7 mouse cellular contexts compared by ENCODE assay signal in the genomic region with DNA sequence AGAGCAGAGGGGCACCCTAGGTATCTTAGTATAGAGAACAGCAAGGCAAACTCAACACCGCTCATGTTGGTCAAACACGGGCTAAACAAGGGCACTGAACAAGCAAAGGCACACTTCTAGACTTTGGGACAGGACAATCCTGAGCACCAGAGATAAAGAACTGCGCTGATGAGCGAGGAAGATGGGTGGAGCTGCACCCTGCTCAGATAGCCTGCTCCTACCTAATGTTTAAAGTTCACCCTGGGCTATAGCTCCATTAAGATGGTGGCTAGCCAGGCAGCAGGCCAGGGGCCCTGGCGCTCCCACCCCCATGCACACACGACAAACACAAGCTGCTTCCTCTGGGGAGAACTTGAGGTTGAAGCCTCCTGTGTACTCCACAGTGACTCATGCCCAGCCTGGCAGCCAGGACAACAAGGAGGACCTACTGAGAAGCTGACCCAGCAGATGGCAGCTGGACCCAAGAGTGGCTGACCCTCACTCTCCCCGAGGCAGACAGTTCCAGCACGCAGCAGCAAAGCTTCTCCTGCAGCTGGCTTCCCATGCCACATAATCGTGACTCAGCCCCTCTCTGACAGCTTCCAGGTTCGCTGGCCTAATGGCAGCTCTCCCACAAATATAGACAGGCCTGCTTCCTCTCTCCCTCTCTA. TPM values are rescaled to one million over a fixed set of nuclear protein-coding genes. Genes with fewer than 3 reads are reported as not detected.
A peak's percentile ranks its signal among the peaks of the same experiment; 100 is the strongest.
DNase-seq lines count a peak whose midpoint lies in the region; ATAC-seq lines count a peak whose summit lies in the region.

No protein-coding gene starts in this region.

- peaks cover 20% of the 10 kb centered on the region for H3K36me3 ChIP-seq in midbrain, embryonic 10.5 days
- no peaks in the 10 kb centered on the region for H3K36me3 ChIP-seq in midbrain, embryonic 15.5 days (replicated peaks)
- no peaks in the 10 kb centered on the region for H3K36me3 ChIP-seq in intestine, embryonic 15.5 days
- H3K36me3 ChIP-seq in macrophage (ENCODE audit: inconsistent target), result peaks cover 17% of the 10 kb centered on the region; the same call in 1 of the 2 replicates

- DNase-seq in midbrain, embryonic 10.5 days (ENCODE audit: low spot score), result no peak
- DNase-seq in adrenal gland, postnatal 10 days, result peak; percentile 70
- DNase-seq in embryo, embryonic 10.5 days (ENCODE audit: low spot score), result no peak

- H3K27ac ChIP-seq in midbrain, embryonic 10.5 days (replicated peaks), result 0 out of 2 replicates have a peak overlapping the region, but pooled peaks have one; percentile 7
- no peak overlapping the region for H3K27ac ChIP-seq in midbrain, embryonic 15.5 days
- H3K27ac ChIP-seq in intestine, embryonic 15.5 days, result peak overlapping the region; percentile 71
- H3K27ac ChIP-seq in macrophage, result peak overlapping the region; percentile 82

- H3K4me3 ChIP-seq in midbrain, embryonic 10.5 days, result no peak overlapping the region
- no peak overlapping the region for H3K4me3 ChIP-seq in midbrain, embryonic 15.5 days
- no peak overlapping the region for H3K4me3 ChIP-seq in intestine, embryonic 15.5 days (replicated peaks)
- no peak overlapping the region for H3K4me3 ChIP-seq in macrophage (ENCODE audit: inconsistent target)

- no peak overlapping the region for H3K4me2 ChIP-seq in midbrain, embryonic 15.5 days
- H3K4me2 ChIP-seq in intestine, embryonic 15.5 days (replicated peaks), result no peak overlapping the region

- no peaks in the 10 kb centered on the region for H3K9me3 ChIP-seq in midbrain, embryonic 10.5 days (replicated peaks)
- H3K9me3 ChIP-seq in midbrain, embryonic 15.5 days, result no peaks in the 10 kb centered on the region
- no peaks in the 10 kb centered on the region for H3K9me3 ChIP-seq in intestine, embryonic 15.5 days

- 87% methylated on average over 10 of the region's 10 CpGs for WGBS in midbrain, embryonic 10.5 days
- 74% methylated on average over 10 of the region's 10 CpGs for WGBS in midbrain, embryonic 15.5 days
- 44% methylated on average over 10 of the region's 10 CpGs for WGBS in intestine, embryonic 15.5 days
- 33% methylated on average over 10 of the region's 10 CpGs for WGBS in macrophage (ENCODE audit: missing documents)

- no peak overlapping the region for H3K9ac ChIP-seq in midbrain, embryonic 15.5 days
- 0 out of 2 replicates have a peak overlapping the region, but pooled peaks have one; percentile 8 for H3K9ac ChIP-seq in intestine, embryonic 15.5 days

- peaks cover 89% of the 10 kb centered on the region for H3K79me2 ChIP-seq in macrophage (ENCODE audit: inconsistent target)

- no peaks in the 10 kb centered on the region for H3K27me3 ChIP-seq in midbrain, embryonic 10.5 days (ENCODE audit: low read depth, poor library complexity, severe bottlenecking)
- H3K27me3 ChIP-seq in midbrain, embryonic 15.5 days (replicated peaks), result no peaks in the 10 kb centered on the region
- H3K27me3 ChIP-seq in intestine, embryonic 15.5 days (replicated peaks), result no peaks in the 10 kb centered on the region

- no peak for ATAC-seq in midbrain, embryonic 15.5 days (replicated peaks)
- ATAC-seq in erythroblast, adult 5-6 weeks (replicated peaks; ENCODE audit: low FRiP score, poor library complexity, severe bottlenecking), result 0 out of 2 replicates have a peak, but pooled peaks have one; percentile 26
- peak; percentile 57 for ATAC-seq in intestine, embryonic 15.5 days

- peaks cover 32% of the 10 kb centered on the region for H3K4me1 ChIP-seq in midbrain, embryonic 10.5 days
- H3K4me1 ChIP-seq in midbrain, embryonic 15.5 days, result peaks cover 31% of the 10 kb centered on the region
- peaks cover 26% of the 10 kb centered on the region for H3K4me1 ChIP-seq in intestine, embryonic 15.5 days (replicated peaks)

RNA-seq across cellular contexts. Expression of a gene that starts 21.1 kb away (rescaled TPM):
- polyA plus RNA-seq in midbrain, embryonic 10.5 days (2016; fragmentation: Nextera tagmentation; extraction: Ambion mirVana), result 4.4 and 5.4 TPM in 2 replicates
- polyA plus RNA-seq in midbrain, embryonic 15.5 days (2015; fragmentation: Nextera tagmentation; extraction: Ambion mirVana), result 3.9 and 5.0 TPM in 2 replicates
- 1 to 10 TPM; 5.2 to 6.9 TPM for total RNA-seq in adrenal gland, postnatal 10 days (2021)
- total RNA-seq in erythroblast, adult 5-6 weeks (2015; ENCODE audit: low replicate concordance), result 1.5 and 2.7 TPM in 2 replicates
- 2.8 and 4.3 TPM in 2 replicates for total RNA-seq in erythroblast, adult 5-6 weeks (2017; ENCODE audit: low replicate concordance)
- 2.9 and 3.6 TPM in 2 replicates for polyA plus RNA-seq in intestine, embryonic 15.5 days (2015; fragmentation: Nextera tagmentation; extraction: Ambion mirVana)
- total RNA-seq in macrophage (2018; cell fraction: chromatin; rRNA removed), result 100 to 1,000 TPM in 5 of 26 experiments, 10 to 100 TPM in 21; 16.7 to 137 (median 78.1) TPM
- 10 to 100 TPM in 23 of 26 experiments, 1 to 10 TPM in 3; 7.8 to 23.6 (median 14.8) TPM for total RNA-seq in macrophage (2018; cell fraction: cytosol; rRNA removed)
- 10 to 100 TPM in 25 of 26 experiments, 1 to 10 TPM in 1; 9.3 to 75.6 (median 42.6) TPM for total RNA-seq in macrophage (2018; cell fraction: nucleus; rRNA removed)
- polyA plus RNA-seq in macrophage (2018), result 9.0 to 14.1 TPM (median 9.9 TPM) in 3 replicates

RNA-seq across cellular contexts. Expression of a gene that starts 28.0 kb away (rescaled TPM):
- polyA plus RNA-seq in midbrain, embryonic 10.5 days (2016; fragmentation: Nextera tagmentation; extraction: Ambion mirVana), result not detected in 2 replicates
- 0.66 and 0.71 TPM in 2 replicates for polyA plus RNA-seq in midbrain, embryonic 15.5 days (2015; fragmentation: Nextera tagmentation; extraction: Ambion mirVana)
- not detected for total RNA-seq in adrenal gland, postnatal 10 days (2021)
- not detected in 2 replicates for total RNA-seq in erythroblast, adult 5-6 weeks (2015; ENCODE audit: low replicate concordance)
- not detected in 2 replicates for total RNA-seq in erythroblast, adult 5-6 weeks (2017; ENCODE audit: low replicate concordance)
- not detected in 2 replicates for polyA plus RNA-seq in intestine, embryonic 15.5 days (2015; fragmentation: Nextera tagmentation; extraction: Ambion mirVana)
- total RNA-seq in macrophage (2018; cell fraction: chromatin; rRNA removed), result not detected
- not detected for total RNA-seq in macrophage (2018; cell fraction: cytosol; rRNA removed)
- not detected for total RNA-seq in macrophage (2018; cell fraction: nucleus; rRNA removed)
- polyA plus RNA-seq in macrophage (2018), result not detected in 3 replicates

RNA-seq across cellular contexts. Expression of a gene that starts 37.8 kb away (rescaled TPM):
- 0.10 and 0.11 TPM in 2 replicates for polyA plus RNA-seq in midbrain, embryonic 10.5 days (2016; fragmentation: Nextera tagmentation; extraction: Ambion mirVana)
- 1.6 and 1.9 TPM in 2 replicates for polyA plus RNA-seq in midbrain, embryonic 15.5 days (2015; fragmentation: Nextera tagmentation; extraction: Ambion mirVana)
- under 1 TPM in 1 of 2 experiments, not detected in 1; 0.27 TPM for total RNA-seq in adrenal gland, postnatal 10 days (2021)
- total RNA-seq in erythroblast, adult 5-6 weeks (2015; ENCODE audit: low replicate concordance), result not detected in 2 replicates
- not detected in 2 replicates for total RNA-seq in erythroblast, adult 5-6 weeks (2017; ENCODE audit: low replicate concordance)
- polyA plus RNA-seq in intestine, embryonic 15.5 days (2015; fragmentation: Nextera tagmentation; extraction: Ambion mirVana), result 0.73 and 1.0 TPM in 2 replicates
- total RNA-seq in macrophage (2018; cell fraction: chromatin; rRNA removed), result not detected
- not detected for total RNA-seq in macrophage (2018; cell fraction: cytosol; rRNA removed)
- total RNA-seq in macrophage (2018; cell fraction: nucleus; rRNA removed), result not detected
- polyA plus RNA-seq in macrophage (2018), result not detected in 3 replicates
